Mouse (Mus musculus): ENCODE measurements around the gene Myh2. TPM values are rescaled to one million over a fixed set of nuclear protein-coding genes. Genes with fewer than 3 reads are reported as not detected.

Myh2 gene
- total RNA-seq, 2 experiments from 2014 or later, result not detected

DNA sequence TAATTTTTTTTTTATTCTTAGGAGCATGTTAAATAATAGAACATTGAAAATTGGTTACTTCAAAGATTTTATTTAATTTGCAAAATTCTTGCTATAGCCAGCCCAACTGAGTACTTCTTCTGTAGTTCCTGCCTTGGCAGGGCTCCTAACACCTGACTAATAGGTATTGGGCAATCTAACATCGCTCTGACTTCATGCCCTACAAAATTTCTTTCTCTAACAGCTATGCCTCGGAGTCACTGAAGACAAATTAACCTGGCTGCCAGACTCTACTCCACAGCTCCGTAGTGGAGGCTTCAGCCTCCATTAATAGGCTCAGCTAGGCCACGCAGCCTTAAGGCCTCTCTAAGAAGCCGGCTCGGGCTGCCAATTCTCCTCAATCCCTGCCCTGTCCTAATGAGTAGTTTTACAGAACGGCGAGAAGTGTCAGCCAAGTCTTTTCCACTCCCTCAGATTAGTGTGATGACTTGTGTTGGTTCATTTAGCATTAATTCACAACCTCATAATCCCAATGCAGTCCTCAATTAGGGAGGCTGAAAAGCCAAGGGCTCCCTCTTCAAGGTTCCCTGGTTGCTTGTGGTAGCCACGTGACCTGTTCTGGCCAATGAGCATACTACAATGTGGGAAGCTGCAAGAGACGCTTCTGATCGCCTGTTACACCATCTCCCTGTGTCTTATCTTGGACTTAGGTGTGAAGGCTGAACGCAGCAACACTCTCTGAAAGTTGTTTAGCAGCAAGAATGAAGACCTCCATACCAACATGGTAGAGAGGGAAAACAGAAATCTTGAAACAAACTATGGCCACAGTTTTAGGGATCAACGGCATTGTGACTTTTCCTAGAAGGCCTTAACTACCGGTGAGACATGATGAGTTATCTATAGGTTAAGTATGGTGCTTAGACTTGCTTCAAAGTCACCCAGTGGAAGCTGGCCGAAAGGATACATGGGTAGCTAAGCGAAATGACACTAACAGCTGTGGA, 18.9 kb upstream of the Myh2 start:
- no peak for DNase-seq (ENCODE audit: low spot score)

DNA sequence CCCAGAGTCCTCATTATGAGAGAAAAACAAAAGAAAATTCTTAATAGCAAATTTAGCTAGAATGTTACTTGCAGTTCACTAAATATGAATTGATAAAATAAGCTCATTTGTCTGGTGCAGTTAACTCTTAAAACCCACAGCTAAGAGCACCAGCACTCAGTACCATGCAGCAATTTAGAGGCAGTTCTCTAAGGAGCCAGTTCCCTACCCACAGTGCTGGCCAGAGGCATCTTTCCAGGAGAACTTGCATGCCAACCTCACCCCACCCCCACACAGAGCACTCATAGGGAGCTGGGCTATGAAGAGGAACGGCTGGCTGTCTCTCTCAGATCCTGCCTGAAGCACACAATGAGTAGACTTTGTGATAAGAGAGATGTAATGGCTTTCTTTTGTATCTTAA, 17.7 kb upstream of the Myh2 start:
- DNase-seq (ENCODE audit: low spot score), result no peak
- intact Hi-C loops (cut with DNase I), result no loop called here

More for the DNA sequence above, 18.9 kb upstream of the Myh2 start:
- intact Hi-C loops (cut with DNase I), result no loop called here

DNA sequence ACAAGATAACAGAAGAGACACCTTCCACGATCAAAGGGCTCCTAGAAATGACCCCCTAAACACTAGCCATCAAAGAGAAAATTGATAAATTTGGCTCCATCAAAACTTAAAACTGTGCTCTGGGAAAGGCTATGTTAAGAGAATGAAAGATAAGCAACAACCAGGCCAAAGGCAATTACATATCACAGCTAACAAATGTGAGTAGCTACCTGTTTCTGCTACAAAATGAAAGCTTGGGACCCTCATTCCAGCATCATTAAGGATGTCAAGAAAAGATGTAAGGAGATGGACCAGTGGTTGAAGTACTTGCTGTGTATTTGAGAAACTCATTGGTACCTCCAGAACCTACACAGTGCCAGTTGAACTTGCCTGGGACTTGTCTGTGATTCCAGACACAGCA, 17.0 kb upstream of the Myh2 start:
- DNase-seq (ENCODE audit: low spot score), result no peak
- intact Hi-C loops (cut with DNase I), result no loop called here

DNA sequence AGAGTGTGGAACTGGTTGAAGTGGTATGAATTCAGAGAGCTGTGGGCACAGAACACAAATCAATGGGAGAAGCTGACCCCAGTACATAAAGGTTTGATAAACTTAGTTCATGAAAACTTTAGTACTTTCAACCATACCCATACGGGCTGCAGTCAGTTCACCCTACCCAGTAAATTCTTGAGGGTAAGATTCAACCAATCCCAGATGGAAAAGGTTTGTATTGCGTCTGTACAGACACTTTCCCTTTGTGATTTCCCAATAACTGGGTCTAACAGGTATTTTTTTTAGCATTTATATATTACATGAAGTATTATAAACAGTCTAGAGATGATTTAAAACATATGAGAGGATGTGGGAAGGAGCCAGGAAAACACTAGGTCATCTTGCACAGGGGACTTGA, 15.2 kb upstream of the Myh2 start:
- intact Hi-C loops (cut with DNase I), result no loop called here
- DNase-seq (ENCODE audit: low spot score), result no peak

DNA sequence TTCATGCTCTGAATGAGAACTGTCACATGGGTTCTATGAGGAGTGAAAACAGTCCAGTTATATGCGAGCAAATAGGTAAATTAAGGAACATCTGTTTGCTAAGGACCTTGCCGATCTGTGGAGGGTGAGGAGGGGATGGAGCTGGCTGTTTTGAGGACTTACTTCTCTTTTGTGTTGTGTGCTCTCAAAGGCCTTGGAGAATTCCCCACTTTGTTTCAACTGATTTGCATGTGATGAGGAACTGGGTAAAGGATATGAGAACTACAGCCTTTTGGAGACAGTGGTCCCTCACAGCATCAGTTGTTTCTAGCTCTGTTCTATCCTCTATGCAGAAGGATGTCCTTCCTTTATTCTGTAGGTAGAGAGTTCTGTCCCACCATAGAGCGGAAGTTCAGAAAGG, 10.7 kb upstream of the Myh2 start:
- intact Hi-C loops (cut with DNase I), result no loop called here
- DNase-seq (ENCODE audit: low spot score), result no peak

DNA sequence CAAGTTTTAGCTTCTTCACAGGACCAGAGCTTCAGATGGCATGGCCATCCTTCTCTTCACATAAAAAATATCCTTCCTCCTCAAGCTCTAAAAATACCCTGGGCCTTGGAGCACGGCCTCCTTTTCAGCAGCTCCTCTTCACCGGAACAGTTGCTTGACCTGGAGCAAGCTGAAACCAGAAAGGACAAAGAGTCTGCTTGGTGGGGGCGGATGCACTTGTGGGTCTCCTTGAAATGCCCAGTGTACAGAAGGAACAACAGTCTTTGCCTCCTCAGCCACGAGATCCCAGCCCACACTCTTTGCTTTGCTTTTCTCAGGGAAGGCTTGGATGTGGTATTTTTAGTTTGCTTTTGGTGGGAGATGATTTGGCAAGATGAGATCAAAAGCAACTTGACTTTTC, 7.1 kb upstream of the Myh2 start:
- intact Hi-C loops (cut with DNase I), result no loop called here

DNA sequence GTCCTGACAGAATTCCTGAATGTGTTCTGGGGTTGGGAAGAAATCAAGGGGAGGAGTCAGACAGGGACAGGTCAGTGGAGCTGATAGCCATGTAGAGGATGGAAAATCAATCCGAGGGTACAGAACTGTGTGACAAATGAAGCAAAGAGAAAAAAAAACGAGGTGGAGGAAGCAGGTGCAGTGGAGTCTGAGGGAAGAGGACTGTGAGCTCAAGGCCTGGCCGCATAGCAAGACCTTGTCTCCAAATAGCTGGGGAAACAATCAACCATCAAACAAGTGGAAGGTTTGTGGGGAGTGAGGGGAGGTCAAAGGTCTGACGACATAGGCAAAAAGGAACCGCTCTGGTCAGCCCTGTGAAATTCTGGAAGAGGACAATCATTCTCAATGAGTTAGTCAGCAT, 6.0 kb upstream of the Myh2 start:
- no peak for DNase-seq (ENCODE audit: low spot score)
- intact Hi-C loops (cut with DNase I), result no loop called here

More for the DNA sequence above, 7.1 kb upstream of the Myh2 start:
- DNase-seq (ENCODE audit: low spot score), result no peak

DNA sequence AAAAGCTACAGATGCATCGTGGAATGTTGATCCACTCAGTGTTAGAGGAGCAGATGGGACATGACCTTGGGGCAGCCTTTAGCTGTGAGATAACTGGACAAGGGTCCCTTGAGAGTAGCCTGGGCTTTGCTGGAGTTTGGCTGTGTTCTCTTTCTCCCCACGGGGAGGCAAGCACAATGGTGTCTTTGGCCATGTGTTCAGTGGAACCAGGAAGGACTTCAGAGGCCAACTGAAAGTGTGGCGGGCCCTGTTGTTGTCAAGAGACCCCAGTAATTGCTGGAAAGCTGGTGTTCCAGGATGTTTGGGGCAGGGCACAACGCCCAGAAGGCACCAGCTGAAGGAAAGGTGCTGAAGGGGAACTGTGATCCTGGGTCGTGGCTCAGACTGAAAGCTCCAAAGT, 1.5 kb upstream of the Myh2 start:
- intact Hi-C loops (cut with DNase I), result no loop called here
- no peak for DNase-seq (ENCODE audit: low spot score)

DNA sequence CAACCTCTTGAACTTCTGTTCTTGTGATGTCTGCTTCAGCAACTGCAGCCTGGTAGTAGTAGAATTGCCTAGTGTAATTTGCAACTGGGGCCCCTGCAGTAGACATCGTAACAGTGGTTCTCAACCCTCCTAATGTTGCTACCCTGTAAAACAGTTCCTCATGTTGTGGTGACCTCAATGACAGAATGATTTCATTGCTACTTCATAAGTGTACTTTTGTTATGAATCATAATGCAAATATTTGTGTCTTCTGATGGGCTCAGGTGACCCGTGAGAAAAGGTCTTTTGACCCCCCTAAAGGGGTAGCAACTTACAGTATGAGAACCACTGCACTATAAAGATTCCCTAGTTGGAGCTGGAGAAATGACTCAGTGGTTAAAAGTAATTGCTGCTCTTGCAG, 1.6 kb downstream of the Myh2 start:
- intact Hi-C loops (cut with DNase I), result no loop called here
- no peak for DNase-seq (ENCODE audit: low spot score)

DNA sequence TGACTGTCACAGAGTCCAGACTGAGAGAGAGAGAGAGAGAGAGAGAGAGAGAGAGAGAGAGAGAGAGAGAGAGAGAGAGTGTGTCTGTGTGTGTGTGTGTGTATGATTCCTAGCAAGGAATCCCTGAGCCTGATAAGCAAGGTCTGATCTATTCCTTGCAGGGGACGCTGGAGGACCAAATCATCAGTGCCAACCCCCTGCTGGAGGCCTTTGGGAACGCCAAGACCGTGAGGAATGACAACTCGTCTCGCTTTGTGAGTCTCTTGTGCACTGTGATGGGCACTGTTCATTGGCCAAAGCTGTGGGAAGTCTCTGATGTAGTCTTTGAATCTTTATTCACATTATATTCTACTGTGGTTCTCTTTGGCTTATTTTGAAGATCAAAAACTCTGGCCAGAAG, 5.5 kb downstream of the Myh2 start:
- intact Hi-C loops (cut with DNase I), result no loop called here
- no peak for DNase-seq (ENCODE audit: low spot score)

DNA sequence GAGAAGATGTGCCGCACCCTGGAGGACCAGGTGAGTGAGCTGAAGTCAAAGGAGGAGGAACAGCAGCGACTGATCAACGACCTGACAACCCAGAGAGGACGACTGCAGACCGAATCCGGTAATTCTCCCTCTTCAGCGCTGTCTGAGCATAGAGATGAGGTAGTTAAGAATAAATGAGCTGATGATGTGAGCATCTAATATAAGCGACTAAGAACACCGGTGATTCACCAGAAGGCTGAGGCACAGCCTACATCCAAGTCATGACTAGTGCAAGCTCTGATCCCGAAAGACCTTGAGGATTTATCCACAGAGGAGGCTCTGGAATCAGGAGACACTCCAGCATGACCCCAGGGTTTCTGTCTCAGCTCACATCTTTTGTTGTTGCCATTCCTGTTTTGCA, 19.5 kb downstream of the Myh2 start:
- no peak for DNase-seq (ENCODE audit: low spot score)
- intact Hi-C loops (cut with DNase I), result no loop called here

DNA sequence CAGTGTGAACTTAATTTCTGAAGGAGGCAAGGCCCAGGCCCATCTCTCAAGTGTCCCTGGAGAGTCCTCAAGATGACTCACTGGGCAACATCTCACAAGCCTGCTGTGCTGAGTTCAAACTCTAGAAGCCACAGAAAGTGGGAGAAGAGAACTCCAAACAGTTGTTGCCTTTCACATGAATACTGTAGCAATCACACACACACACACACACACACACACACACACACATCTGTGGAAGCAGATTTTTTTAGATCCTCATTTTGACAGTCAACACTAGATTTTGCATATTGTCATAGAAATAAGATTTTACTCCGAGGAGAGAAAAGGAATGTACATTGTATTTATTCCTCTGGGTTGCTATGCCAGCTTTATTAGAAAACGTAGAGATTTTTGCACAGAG, 20.0 kb downstream of the Myh2 start:
- intact Hi-C loops (cut with DNase I), result no loop called here
- no peak for DNase-seq (ENCODE audit: low spot score)

DNA sequence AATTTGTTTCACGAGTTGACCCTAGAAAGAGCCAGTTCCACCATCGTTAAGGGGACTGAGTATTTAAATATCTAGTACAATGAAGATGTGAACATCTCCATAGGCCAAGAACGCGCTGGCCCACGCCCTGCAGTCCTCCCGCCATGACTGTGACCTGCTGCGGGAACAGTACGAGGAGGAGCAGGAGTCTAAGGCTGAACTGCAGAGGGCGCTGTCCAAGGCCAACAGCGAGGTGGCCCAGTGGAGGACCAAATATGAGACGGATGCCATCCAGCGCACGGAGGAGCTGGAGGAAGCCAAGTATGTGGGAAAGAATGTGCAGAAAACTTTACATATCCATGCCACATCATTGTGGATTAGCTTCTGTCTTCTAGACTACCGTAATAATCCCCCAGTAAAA, 20.7 kb downstream of the Myh2 start:
- intact Hi-C loops (cut with DNase I), result no loop called here
- no peak for DNase-seq (ENCODE audit: low spot score)

DNA sequence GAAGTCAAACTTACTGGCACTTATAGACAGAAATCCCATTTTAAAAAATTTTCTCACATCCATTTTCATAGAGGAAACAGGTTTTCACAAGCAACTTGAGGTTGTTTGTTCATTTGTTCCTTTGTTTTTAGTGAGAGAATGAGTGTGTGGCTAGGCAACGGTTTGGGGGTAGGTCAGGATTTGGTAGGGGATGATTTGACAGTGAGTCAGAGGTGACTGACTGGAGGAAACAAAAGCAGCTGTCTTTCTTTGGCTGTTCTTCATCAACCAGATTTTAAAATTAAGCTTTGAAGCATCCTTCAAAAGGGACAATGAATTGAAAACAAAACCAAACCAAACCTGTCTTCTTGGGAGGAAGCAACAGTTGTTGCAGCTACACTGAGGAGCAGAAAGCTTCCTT, 28.5 kb downstream of the Myh2 start:
- intact Hi-C loops (cut with DNase I), result no loop called here
- no peak for DNase-seq (ENCODE audit: low spot score)

DNA sequence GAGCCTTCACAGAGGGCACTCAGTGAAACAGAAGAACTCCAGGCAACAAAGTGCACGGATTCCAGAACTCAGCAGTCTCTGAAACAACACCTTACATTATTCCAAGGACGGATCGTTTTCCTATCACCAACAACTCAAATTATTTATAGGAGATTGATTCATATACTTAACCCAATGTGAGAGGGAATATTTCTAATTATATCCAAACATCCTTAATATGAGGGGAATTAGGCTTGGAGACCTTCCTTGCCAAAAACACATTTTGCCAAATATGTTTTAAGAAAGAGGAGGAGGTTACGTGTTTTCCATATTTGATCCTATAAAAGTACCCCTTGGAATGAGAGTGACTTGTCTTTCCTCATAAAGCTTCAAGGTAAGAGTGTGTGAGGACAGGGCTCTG, 28.9 kb downstream of the Myh2 start, which contains the start of gene Myh1:
Gene Myh1, plus strand, starts transcription at position 301 of the 400 bp plus-strand sequence.
- intact Hi-C loops (cut with DNase I), result no loop called here
- no peak for DNase-seq (ENCODE audit: low spot score)

DNA sequence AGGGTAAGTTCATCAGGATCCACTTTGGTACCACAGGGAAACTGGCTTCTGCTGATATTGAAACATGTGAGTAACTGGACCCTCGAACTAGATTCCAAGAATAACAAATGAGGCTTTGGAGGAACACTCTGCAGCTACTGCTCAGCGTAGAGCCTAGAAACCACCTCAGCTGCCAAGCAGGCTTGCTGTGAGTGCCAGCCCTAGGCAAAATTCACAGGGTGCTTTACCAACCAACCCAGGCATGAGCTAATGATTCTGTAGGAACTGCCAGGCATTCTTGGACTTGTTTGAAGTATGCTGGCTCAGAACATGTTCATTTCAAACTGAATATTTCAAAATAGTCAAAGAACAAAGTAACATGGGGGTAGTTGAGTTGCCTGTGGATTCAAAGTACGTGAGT, 33.9 kb downstream of the Myh2 start:
- DNase-seq (ENCODE audit: low spot score), result no peak
- intact Hi-C loops (cut with DNase I), result no loop called here

DNA sequence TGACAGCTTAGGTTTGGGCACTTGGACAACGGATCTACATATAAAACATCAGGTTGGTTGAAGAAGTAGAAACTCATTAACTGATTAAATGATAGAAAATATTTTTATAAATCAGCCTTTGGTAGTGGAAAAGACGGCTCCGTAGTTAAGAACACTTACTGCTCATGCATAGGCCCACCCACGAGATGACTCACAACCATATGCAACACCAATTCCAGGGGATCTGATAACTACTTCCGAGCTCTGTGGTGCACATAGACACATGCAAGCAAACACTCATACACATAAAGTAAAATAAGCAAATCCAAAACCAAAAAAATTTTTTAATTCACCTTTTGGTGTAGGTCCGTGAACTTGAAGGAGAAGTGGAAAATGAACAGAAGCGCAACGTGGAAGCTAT, 51.0 kb downstream of the Myh2 start:
- intact Hi-C loops (cut with DNase I), result no loop called here
- DNase-seq (ENCODE audit: low spot score), result no peak

DNA sequence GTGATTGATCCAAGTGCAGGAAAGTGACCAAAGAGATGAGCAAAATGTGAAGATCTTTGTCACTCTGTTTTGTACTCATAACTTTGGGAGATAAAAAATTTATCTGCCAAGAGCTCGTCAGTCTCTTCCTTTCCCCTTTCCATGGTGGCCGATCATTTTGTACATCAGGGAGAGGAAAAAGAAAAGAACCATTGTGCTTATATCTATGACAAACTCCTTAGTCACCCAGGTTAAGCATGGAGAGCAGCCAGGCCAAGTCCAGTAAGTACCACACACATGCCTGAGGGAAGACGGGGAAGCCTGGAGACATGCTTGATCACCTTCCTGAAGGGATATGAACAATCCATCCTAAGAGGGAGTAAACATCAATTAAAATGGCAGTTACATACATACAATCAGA, 53.6 kb downstream of the Myh2 start:
- intact Hi-C loops (cut with DNase I), result no loop called here
- no peak for DNase-seq (ENCODE audit: low spot score)

DNA sequence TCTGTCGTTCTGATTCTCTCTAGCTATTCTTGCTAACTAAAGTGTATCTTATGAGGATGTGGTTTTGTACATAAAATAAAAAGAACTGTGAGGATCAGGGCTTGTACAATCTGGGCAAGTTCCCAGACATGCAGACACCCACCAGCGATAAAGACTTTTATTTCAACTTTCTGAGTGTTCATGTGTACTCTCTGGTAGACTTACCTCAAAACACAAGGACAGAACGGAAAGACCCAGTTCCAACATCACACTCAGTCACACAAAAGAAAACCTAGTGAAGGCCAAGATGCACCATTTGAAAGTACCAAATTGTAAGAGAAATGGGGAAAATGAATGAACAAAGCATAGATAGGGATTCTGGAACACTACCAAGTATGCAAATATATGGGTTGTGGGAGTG, 57.9 kb downstream of the Myh2 start:
- intact Hi-C loops (cut with DNase I), result no loop called here
- no peak for DNase-seq (ENCODE audit: low spot score)

DNA sequence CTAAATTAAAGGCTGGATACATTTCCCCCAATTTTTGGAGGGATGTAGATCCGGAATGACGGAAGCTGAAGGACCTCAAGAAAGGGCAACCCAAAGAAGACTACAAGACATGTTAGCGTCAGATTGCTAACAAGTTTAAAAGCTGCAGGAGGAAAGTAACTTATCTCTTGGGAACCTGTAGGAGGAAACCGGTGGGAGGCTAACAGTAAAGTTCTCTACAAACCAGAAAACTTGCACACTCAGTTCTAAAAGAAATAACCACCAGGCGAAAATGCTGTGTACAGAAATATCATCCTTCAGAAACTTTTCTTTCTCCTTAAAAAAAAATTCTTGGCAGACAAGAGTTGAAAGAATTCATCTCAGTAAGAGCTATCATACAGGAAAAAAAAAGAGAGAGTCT, 58.3 kb downstream of the Myh2 start:
- no peak for DNase-seq (ENCODE audit: low spot score)
- intact Hi-C loops (cut with DNase I), result no loop called here

DNA sequence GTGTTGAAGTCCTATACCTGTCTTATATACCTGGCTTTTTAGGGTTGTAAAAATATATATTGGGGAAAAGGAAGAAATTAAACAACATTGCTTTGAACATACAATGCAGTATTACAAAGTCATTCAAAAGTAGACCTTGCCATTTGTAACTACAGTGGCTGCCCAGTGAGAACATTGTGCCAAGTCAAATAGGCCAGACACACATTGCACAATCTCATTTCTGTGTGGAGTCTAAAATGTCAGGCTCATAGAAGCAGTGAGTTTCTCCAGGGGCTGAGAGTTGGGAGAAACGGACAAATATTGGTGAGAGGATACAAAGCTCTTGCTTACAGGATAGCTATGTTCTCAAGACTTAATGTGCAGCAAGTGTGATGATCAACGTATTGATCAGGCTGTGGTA, 59.1 kb downstream of the Myh2 start:
- intact Hi-C loops (cut with DNase I), result no loop called here
- peak; percentile 8 for DNase-seq (ENCODE audit: low spot score)

Data from heart, postnatal 25 days (tissue).